Mouse (Mus musculus): ENCODE results near the gene Arl2. TPM values are rescaled to one million over a fixed set of nuclear protein-coding genes. Genes with fewer than 3 reads are reported as not detected.

The Arl2 gene
- polyA plus RNA-seq, 1 experiment from 2014 or later = 118 TPM

DNA sequence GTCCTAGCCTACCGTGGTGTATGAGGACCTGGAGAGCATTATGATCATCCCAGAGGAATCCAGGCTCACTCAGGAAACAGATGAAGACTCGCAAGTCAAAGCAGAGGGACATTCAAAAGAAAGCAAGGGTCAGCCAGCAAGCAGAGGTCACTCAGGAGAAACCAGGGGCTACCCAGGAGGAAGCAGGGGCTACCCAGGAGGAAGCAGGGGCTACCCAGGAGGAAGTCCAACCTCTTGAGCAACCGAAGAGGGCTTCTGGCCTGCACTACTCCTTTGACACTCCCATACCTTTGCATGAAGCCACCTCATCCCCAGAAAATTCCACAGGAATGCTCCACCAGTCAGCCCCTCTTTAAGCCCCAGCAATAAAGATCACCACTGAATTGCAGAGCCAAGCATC is 43.5 kb downstream of the Arl2 start:
- WGBS = 92% methylated on average over 3 of the region's 3 CpGs
- Histone ChIP-seq H3K4me3 (replicated peaks) (no peak overlapping the region), H3K9ac (replicated peaks) (no peak overlapping the region), H3K4me2 (replicated peaks) (no peak overlapping the region), H3K27me3 (no peaks in the 10 kb centered on the region), H3K27ac (no peak overlapping the region), H3K4me1 (replicated peaks) (no peaks in the 10 kb centered on the region), H3K36me3 (peaks cover 5% of the 10 kb centered on the region), H3K9me3 (no peaks in the 10 kb centered on the region)
- no peak for ATAC-seq

GRCm38 (mm10) chr19:6094119-6094518 is 47.2 kb downstream of the Arl2 start, which contains the start of gene AC131692.1:
Gene AC131692.1 (plus strand): TSS chr19:6094419.
- no peak within 1 kb of the TSS for H3K9ac ChIP-seq (replicated peaks)
- 96% methylated on average over 7 of the region's 7 CpGs for WGBS
- no peak for ATAC-seq
- H3K4me1 ChIP-seq (replicated peaks) = no peaks in the 10 kb centered on the region
- H3K36me3 ChIP-seq = peaks cover 24% of the 10 kb centered on the region
- H3K27ac ChIP-seq = no peak within 1 kb of the TSS
- no peaks in the 10 kb centered on the region for H3K27me3 ChIP-seq
- no peak within 1 kb of the TSS for H3K4me2 ChIP-seq (replicated peaks)
- H3K4me3 ChIP-seq (replicated peaks) = no peak within 1 kb of the TSS
- no peaks in the 10 kb centered on the region for H3K9me3 ChIP-seq

GRCm38 (mm10) chr19:6088841-6089240 is 52.5 kb downstream of the Arl2 start:
- H3K36me3 ChIP-seq = peaks cover 19% of the 10 kb centered on the region
- 95% methylated on average over 13 of the region's 13 CpGs for WGBS
- no peak for ATAC-seq

GRCm38 (mm10) chr19:6085417-6085879 is 55.9 kb downstream of the Arl2 start:
- no peaks in the 10 kb centered on the region for H3K9me3 ChIP-seq
- peak; percentile 72 for ATAC-seq
- WGBS = under 1% methylated on average over 17 of the region's 17 CpGs
- peak overlapping the region; percentile 96 for H3K4me2 ChIP-seq (replicated peaks)
- H3K27me3 ChIP-seq = no peaks in the 10 kb centered on the region
- H3K27ac ChIP-seq = no peak overlapping the region
- H3K9ac ChIP-seq (replicated peaks) = peak overlapping the region; percentile 52; the same call in 1 of the 2 replicates
- H3K4me3 ChIP-seq (replicated peaks) = peak overlapping the region; percentile 76
- H3K4me1 ChIP-seq (replicated peaks) = peaks cover 25% of the 10 kb centered on the region
- peaks cover 28% of the 10 kb centered on the region for H3K36me3 ChIP-seq

More at GRCm38 (mm10) chr19:6088841-6089240, 52.5 kb downstream of the Arl2 start:
- no peaks in the 10 kb centered on the region for H3K9me3 ChIP-seq
- peaks cover 18% of the 10 kb centered on the region for H3K4me1 ChIP-seq (replicated peaks)
- H3K4me3 ChIP-seq (replicated peaks) = no peak overlapping the region
- no peak overlapping the region for H3K4me2 ChIP-seq (replicated peaks)
- no peak overlapping the region for H3K27ac ChIP-seq
- no peaks in the 10 kb centered on the region for H3K27me3 ChIP-seq
- H3K9ac ChIP-seq (replicated peaks) = no peak overlapping the region

DNA sequence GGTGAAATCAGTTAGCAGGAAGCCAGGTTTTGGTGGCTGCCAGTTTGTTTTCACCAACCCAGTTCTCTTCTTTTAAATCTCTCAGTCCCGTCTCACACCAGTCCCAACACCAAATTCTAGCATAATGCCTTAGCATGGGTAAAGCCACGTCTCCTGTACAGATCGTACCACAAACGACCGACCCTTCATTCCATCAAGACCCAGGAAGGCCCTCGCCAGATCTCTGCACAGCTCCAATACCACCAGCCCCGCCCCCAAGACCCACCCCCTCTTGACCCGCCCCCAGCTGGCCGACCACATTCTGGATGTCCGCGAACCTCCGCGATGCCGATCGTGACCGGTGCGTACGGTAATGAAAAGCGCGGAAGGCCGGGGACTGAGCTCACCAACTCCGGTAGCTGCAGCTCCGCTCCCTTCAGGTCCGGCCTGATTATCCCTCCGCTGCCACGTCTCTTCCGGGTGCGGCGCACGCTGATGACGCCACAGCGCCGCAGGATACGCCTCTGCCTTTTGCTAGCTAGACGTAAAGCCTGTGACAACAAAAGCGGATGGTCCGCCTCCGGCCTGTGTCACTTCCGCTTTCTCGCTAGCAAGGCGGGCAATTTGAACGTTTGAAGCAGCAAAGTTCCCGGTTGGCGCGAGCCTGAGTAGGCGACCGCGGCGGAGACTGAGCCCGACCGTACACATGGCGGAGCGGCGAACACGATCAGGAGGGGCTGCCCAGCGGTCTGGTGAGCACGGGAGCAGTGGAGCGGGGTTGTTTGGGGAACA is 56.7 kb downstream of the Arl2 start, which contains the start of the genes Zfpl1 and Cdca5:
Gene Zfpl1 (minus strand): TSS at position 479 of the 771 bp plus-strand sequence.
Gene Cdca5 (plus strand): TSS at position 506 of the 771 bp plus-strand sequence.
- Histone ChIP-seq H3K36me3 (peaks cover 28% of the 10 kb centered on the region), H3K27ac (peak within 1 kb of the TSS; percentile 47), H3K27me3 (no peaks in the 10 kb centered on the region), H3K4me2 (replicated peaks) (peak within 1 kb of the TSS; percentile 96), H3K4me3 (replicated peaks) (peak within 1 kb of the TSS; percentile 76), H3K9ac (replicated peaks) (peak within 1 kb of the TSS; percentile 78), H3K4me1 (replicated peaks) (peaks cover 25% of the 10 kb centered on the region), H3K9me3 (no peaks in the 10 kb centered on the region)
- under 1% methylated on average over 58 of the region's 58 CpGs for WGBS
- ATAC-seq = peak; percentile 92

Other genes starting within 250 kb of the Arl2 start
- 16.4 and 16.9 TPM in 2 replicates for gene Tigd3, start 247.4 kb downstream of the Arl2 start, polyA plus RNA-seq (2015; fragmentation: Nextera tagmentation; extraction: Ambion mirVana)
- gene Dpf2, start 228.5 kb downstream of the Arl2 start, polyA plus RNA-seq (2015; fragmentation: Nextera tagmentation; extraction: Ambion mirVana) = 157 and 158 TPM in 2 replicates
- gene Cdc42ep2, start 216.7 kb downstream of the Arl2 start, polyA plus RNA-seq (2015; fragmentation: Nextera tagmentation; extraction: Ambion mirVana) = 7.5 and 7.8 TPM in 2 replicates
- gene Pola2, start 177.3 kb downstream of the Arl2 start, polyA plus RNA-seq (2015; fragmentation: Nextera tagmentation; extraction: Ambion mirVana) = 31.6 and 32.1 TPM in 2 replicates
- not detected in 2 replicates for gene Slc22a20, start 155.4 kb downstream of the Arl2 start, polyA plus RNA-seq (2015; fragmentation: Nextera tagmentation; extraction: Ambion mirVana)
- gene Capn1, start 125.7 kb downstream of the Arl2 start, polyA plus RNA-seq (2015; fragmentation: Nextera tagmentation; extraction: Ambion mirVana) = 1.9 and 2.3 TPM in 2 replicates
- gene Syvn1, start 95.0 kb downstream of the Arl2 start, polyA plus RNA-seq (2015; fragmentation: Nextera tagmentation; extraction: Ambion mirVana) = 27.8 and 33.8 TPM in 2 replicates
- 73.7 and 74.7 TPM in 2 replicates for gene Mrpl49, start 83.8 kb downstream of the Arl2 start, polyA plus RNA-seq (2015; fragmentation: Nextera tagmentation; extraction: Ambion mirVana)
- gene Fau, start 83.7 kb downstream of the Arl2 start, polyA plus RNA-seq (2015; fragmentation: Nextera tagmentation; extraction: Ambion mirVana) = 632 and 647 TPM in 2 replicates
- gene Znhit2, start 80.4 kb downstream of the Arl2 start, polyA plus RNA-seq (2015; fragmentation: Nextera tagmentation; extraction: Ambion mirVana) = 27.4 and 33.1 TPM in 2 replicates
- gene Tm7sf2, start 73.2 kb downstream of the Arl2 start, polyA plus RNA-seq (2015; fragmentation: Nextera tagmentation; extraction: Ambion mirVana) = 44.1 and 45.9 TPM in 2 replicates
- 90.8 and 91.4 TPM in 2 replicates for gene Vps51, start 64.3 kb downstream of the Arl2 start, polyA plus RNA-seq (2015; fragmentation: Nextera tagmentation; extraction: Ambion mirVana)
- not detected in 2 replicates for gene Tmem262, start 61.5 kb downstream of the Arl2 start, polyA plus RNA-seq (2015; fragmentation: Nextera tagmentation; extraction: Ambion mirVana)
- gene Gm28374, start 59.3 kb downstream of the Arl2 start, polyA plus RNA-seq (2015; fragmentation: Nextera tagmentation; extraction: Ambion mirVana) = 2.4 TPM in 2 replicates
- 83.3 and 84.8 TPM in 2 replicates for gene Zfpl1, start 56.6 kb downstream of the Arl2 start, polyA plus RNA-seq (2015; fragmentation: Nextera tagmentation; extraction: Ambion mirVana)
- gene Cdca5, start 56.6 kb downstream of the Arl2 start, polyA plus RNA-seq (2015; fragmentation: Nextera tagmentation; extraction: Ambion mirVana) = 19.1 and 19.3 TPM in 2 replicates
- not detected in 2 replicates for gene AC131692.1, start 47.1 kb downstream of the Arl2 start, polyA plus RNA-seq (2015; fragmentation: Nextera tagmentation; extraction: Ambion mirVana)
- 0.52 and 0.58 TPM in 2 replicates for gene Naaladl1, start 35.8 kb downstream of the Arl2 start, polyA plus RNA-seq (2015; fragmentation: Nextera tagmentation; extraction: Ambion mirVana)
- 35.1 and 41.8 TPM in 2 replicates for gene Sac3d1, start 22.9 kb downstream of the Arl2 start, polyA plus RNA-seq (2015; fragmentation: Nextera tagmentation; extraction: Ambion mirVana)
- gene Snx15, start 13.2 kb downstream of the Arl2 start, polyA plus RNA-seq (2015; fragmentation: Nextera tagmentation; extraction: Ambion mirVana) = 42.3 and 44.4 TPM in 2 replicates
- gene Batf2, start 565 bp downstream of the Arl2 start, polyA plus RNA-seq (2015; fragmentation: Nextera tagmentation; extraction: Ambion mirVana) = 0.27 TPM in 1 of 2 replicates, not detected in the other
- gene Majin, start 42.8 kb upstream of the Arl2 start, polyA plus RNA-seq (2015; fragmentation: Nextera tagmentation; extraction: Ambion mirVana) = not detected in 2 replicates
- not detected in 2 replicates for gene Gpha2, start 84.8 kb upstream of the Arl2 start, polyA plus RNA-seq (2015; fragmentation: Nextera tagmentation; extraction: Ambion mirVana)
- gene Ppp2r5b, start 94.3 kb upstream of the Arl2 start, polyA plus RNA-seq (2015; fragmentation: Nextera tagmentation; extraction: Ambion mirVana) = 78.4 and 84.8 TPM in 2 replicates
- gene Atg2a, start 100.1 kb upstream of the Arl2 start, polyA plus RNA-seq (2015; fragmentation: Nextera tagmentation; extraction: Ambion mirVana) = 11.4 and 12.4 TPM in 2 replicates
- gene Ehd1, start 135.2 kb upstream of the Arl2 start, polyA plus RNA-seq (2015; fragmentation: Nextera tagmentation; extraction: Ambion mirVana) = 89.7 and 93.8 TPM in 2 replicates
- gene Cdc42bpg, start 164.9 kb upstream of the Arl2 start, polyA plus RNA-seq (2015; fragmentation: Nextera tagmentation; extraction: Ambion mirVana) = 0.39 and 0.46 TPM in 2 replicates
- gene Men1, start 193.4 kb upstream of the Arl2 start, polyA plus RNA-seq (2015; fragmentation: Nextera tagmentation; extraction: Ambion mirVana) = 74.4 and 81.1 TPM in 2 replicates
- gene Map4k2, start 199.6 kb upstream of the Arl2 start, polyA plus RNA-seq (2015; fragmentation: Nextera tagmentation; extraction: Ambion mirVana) = 13.6 and 17.1 TPM in 2 replicates
- 120 and 128 TPM in 2 replicates for gene Sf1, start 222.1 kb upstream of the Arl2 start, polyA plus RNA-seq (2015; fragmentation: Nextera tagmentation; extraction: Ambion mirVana)
- 1.9 and 2.2 TPM in 2 replicates for gene Pygm, start 242.9 kb upstream of the Arl2 start, polyA plus RNA-seq (2015; fragmentation: Nextera tagmentation; extraction: Ambion mirVana)

Measured in midbrain, embryonic 13.5 days (tissue).